Mouse (Mus musculus) erythroblast, embryonic 14.5 days (primary cell): ENCODE measurements around the gene Pam16.

ENCODE experiments used
- GATA1 ChIP-seq: IDR thresholded peaks from 2 replicates; pipeline ENCODE4 v1.6.1; 2012; ENCODE audit warnings: low read length, inconsistent platforms, mixed read lengths
- TAL1 ChIP-seq: IDR thresholded peaks from 3 replicates; pipeline ENCODE4 v1.6.1; 2012; ENCODE audit warnings: low read length, inconsistent platforms, mixed read lengths

GRCm38 (mm10) chr16:4603453-4603837, 21.3 kb downstream of the Pam16 start:
- TF ChIP-seq GATA1, result no peak
- TF ChIP-seq TAL1, result no peak
